Mouse (Mus musculus): ENCODE measurements around the gene Hk3. TPM values are rescaled to one million over a fixed set of nuclear protein-coding genes. Genes with fewer than 3 reads are reported as not detected.

Gene Hk3
- polyA plus RNA-seq, 1 experiment from 2014 or later = 1.0 TPM

DNA sequence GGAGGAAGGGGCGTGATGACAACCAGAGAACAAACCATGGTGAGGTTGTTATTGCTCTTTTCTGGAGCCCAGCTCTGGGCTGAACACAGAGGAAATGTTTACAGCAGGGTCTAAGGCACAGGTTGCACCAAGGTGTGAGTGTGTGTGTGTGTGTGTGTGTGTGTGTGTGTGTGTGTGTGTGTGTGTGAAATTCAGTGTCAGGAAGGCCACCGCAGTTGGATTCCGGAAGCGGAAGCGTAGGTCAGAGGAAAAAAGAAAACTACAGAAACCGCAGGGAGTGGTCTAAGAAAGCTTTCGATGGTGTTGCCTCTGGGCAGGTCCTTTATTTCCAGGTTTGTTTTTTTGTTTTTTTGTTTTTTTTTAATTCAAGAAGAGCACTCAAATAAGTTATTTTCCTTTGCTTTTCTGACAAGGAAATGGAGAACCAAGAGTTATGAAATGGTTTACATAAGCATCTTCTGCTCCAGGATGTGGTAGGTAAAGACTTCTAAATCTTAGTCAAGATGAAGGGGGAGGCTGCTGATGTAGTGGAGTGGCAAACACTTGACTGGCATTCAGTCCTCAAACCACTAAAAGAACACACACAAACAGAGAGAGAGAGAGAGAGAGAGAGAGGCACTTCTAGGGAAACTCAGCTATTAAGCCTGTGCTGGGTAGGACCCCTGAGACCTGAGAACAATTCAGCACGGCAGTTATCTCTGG is 3.1 kb downstream of the Hk3 start:
- WGBS = 81% methylated on average over 8 of the region's 8 CpGs

DNA sequence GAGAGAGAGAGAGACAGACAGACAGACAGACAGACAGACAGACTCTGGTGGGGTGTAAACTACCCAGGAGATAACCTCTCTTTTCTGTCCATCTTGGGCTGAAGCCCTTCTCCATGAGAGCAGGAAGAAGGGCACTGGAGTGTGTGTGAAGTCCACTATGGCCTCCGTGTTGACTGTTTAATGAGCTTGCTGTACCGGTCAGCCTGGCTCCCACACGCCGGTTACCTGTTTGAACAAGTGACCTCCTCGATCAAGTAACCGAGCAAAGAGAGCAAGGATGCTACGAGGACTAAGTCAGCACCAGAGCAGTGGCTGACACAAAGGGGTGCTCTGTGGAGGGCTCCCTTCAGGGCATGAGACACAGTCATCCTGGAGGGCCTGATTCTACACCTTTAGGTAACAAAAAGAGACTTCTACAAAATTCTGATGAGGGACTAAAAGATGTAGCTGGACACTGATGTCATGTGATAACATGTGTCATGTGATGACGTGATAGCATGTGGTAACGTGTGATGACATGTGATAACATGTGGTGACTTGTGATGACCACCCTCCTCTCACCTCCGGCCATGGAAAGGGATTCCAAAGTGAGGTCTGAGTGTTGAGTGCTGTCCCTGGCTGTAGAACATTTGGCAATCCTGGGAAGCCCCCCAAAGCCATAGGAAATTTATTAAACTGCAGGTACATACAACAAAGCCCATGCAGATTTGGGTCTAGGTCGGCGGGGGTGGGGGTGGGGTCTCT is 3.9 kb downstream of the Hk3 start:
- H3K27me3 ChIP-seq (replicated peaks) = peaks cover 22% of the 10 kb centered on the region; the same call in 1 of the 2 replicates
- no peak for ATAC-seq (ENCODE audit: extremely low read depth, insufficient number of reproducible peaks, low FRiP score, low TSS enrichment)

More for the DNA sequence above, 3.1 kb downstream of the Hk3 start:
- H3K4me1 ChIP-seq = no peaks in the 10 kb centered on the region; the same call in 1 of the 2 replicates
- H3K27ac ChIP-seq (replicated peaks) = no peak overlapping the region
- H3K9me3 ChIP-seq = no peaks in the 10 kb centered on the region
- peaks cover 16% of the 10 kb centered on the region; the same call in 1 of the 2 replicates for H3K27me3 ChIP-seq (replicated peaks)
- H3K4me3 ChIP-seq = no peak overlapping the region
- no peak overlapping the region for H3K9ac ChIP-seq
- no peak overlapping the region for H3K4me2 ChIP-seq
- ATAC-seq (ENCODE audit: extremely low read depth, insufficient number of reproducible peaks, low FRiP score, low TSS enrichment) = no peak
- no peaks in the 10 kb centered on the region for H3K36me3 ChIP-seq

DNA sequence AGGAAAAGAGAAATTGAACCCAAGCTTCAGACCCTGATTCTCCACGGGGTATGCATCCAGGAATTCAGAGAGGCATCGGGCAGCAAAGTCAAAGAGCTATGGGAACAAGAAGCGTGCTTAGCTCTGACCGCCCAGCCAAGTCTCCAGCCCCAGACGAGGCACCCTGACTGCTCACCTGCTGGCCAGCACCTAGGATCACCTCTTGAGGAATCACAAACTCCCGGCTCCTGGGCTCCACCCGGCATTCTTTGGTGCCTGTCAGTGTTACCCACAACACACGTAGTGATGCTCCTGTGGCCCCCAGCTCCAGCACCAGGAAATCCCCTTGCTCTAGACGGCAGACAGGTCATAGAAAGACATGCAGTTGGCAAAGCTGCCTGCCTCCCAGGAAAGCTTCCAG is 6.7 kb downstream of the Hk3 start:
- H3K4me1 ChIP-seq = peaks cover 6% of the 10 kb centered on the region; the same call in 1 of the 2 replicates
- no peak overlapping the region for H3K4me2 ChIP-seq
- no peak overlapping the region for H3K27ac ChIP-seq (replicated peaks)
- H3K36me3 ChIP-seq = no peaks in the 10 kb centered on the region
- ATAC-seq (ENCODE audit: extremely low read depth, insufficient number of reproducible peaks, low FRiP score, low TSS enrichment) = no peak
- WGBS = 64% methylated on average over 9 of the region's 9 CpGs
- no peak overlapping the region for H3K9ac ChIP-seq
- H3K9me3 ChIP-seq = no peaks in the 10 kb centered on the region
- H3K27me3 ChIP-seq (replicated peaks) = peaks cover 42% of the 10 kb centered on the region
- no peak overlapping the region for H3K4me3 ChIP-seq

More for the DNA sequence above, 3.9 kb downstream of the Hk3 start:
- H3K4me2 ChIP-seq = no peak overlapping the region
- H3K36me3 ChIP-seq = no peaks in the 10 kb centered on the region
- peaks cover under 1% of the 10 kb centered on the region; the same call in 1 of the 2 replicates for H3K4me1 ChIP-seq
- no peak overlapping the region for H3K9ac ChIP-seq
- H3K9me3 ChIP-seq = no peaks in the 10 kb centered on the region
- no peak overlapping the region for H3K27ac ChIP-seq (replicated peaks)
- H3K4me3 ChIP-seq = no peak overlapping the region
- WGBS = 72% methylated on average over 12 of the region's 12 CpGs

DNA sequence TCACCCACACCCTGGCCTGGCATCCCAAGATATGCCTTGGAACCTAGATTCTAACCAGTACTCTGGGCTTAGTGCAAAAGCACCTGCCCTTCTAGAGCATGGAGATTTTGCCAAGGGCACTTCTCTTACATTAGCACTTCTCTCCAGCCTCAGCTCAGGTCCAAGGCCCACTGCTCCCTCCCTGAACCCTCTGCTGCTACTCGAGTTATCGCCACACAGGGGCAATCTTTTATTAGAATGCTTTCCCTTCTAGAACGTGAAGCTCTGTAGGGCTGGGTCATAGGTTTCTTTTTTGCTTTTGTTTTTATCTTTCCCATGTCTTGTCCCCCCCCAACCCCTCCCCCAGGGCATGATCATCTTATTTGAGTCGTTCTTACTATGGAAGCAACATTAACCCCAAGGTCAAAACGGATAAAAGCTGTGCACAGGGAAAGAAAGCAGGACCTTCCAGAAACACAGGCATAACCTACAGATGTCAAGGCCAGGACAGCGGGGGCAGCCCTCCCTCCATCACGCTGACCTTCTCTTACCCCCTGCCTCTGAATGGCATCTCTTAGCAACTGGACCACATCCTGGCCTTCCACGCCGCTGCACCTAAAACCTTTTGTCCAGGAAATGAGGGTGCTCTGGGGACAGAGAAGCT is 7.4 kb downstream of the Hk3 start:
- no peak overlapping the region for H3K4me2 ChIP-seq
- ATAC-seq (ENCODE audit: extremely low read depth, insufficient number of reproducible peaks, low FRiP score, low TSS enrichment) = no peak
- 30% methylated on average over 9 of the region's 9 CpGs for WGBS

DNA sequence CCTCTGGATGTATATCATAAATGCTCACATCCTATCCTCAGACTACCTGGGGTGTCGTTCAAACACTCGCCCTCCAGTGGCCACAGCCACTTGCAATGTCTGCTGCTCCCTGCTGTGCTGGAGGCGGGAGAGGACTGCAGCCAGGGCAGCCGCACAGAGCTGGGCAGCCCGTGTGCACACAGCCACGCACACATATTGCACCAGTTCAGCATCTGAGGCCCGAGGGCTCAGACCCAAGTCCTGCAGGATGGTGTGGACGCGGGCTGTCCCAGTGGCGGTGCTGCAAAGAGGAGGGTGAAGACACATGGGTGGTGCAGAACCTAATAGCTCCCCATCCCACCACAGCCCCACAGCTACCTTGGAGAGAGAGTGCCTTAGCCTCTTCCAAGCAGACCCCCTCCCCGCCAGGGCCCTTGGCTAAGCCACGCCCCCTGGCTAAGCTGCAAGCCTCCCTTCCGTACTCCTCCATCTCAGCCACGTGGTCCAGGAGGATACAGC is 9.2 kb downstream of the Hk3 start:
- no peak overlapping the region for H3K4me2 ChIP-seq
- ATAC-seq (ENCODE audit: extremely low read depth, insufficient number of reproducible peaks, low FRiP score, low TSS enrichment) = 0 out of 2 replicates have a peak, but pooled peaks have one; percentile 4
- WGBS = 4% methylated on average over 14 of the region's 14 CpGs
- H3K36me3 ChIP-seq = no peaks in the 10 kb centered on the region
- no peak overlapping the region for H3K9ac ChIP-seq
- H3K27ac ChIP-seq (replicated peaks) = no peak overlapping the region
- H3K4me3 ChIP-seq = no peak overlapping the region
- H3K4me1 ChIP-seq = peaks cover 6% of the 10 kb centered on the region; the same call in 1 of the 2 replicates
- peaks cover 65% of the 10 kb centered on the region for H3K27me3 ChIP-seq (replicated peaks)
- H3K9me3 ChIP-seq = no peaks in the 10 kb centered on the region

More for the DNA sequence above, 7.4 kb downstream of the Hk3 start:
- no peak overlapping the region for H3K9ac ChIP-seq
- peaks cover 6% of the 10 kb centered on the region; the same call in 1 of the 2 replicates for H3K4me1 ChIP-seq
- no peaks in the 10 kb centered on the region for H3K9me3 ChIP-seq
- H3K27ac ChIP-seq (replicated peaks) = no peak overlapping the region
- no peaks in the 10 kb centered on the region for H3K36me3 ChIP-seq
- peaks cover 47% of the 10 kb centered on the region for H3K27me3 ChIP-seq (replicated peaks)
- H3K4me3 ChIP-seq = no peak overlapping the region

DNA sequence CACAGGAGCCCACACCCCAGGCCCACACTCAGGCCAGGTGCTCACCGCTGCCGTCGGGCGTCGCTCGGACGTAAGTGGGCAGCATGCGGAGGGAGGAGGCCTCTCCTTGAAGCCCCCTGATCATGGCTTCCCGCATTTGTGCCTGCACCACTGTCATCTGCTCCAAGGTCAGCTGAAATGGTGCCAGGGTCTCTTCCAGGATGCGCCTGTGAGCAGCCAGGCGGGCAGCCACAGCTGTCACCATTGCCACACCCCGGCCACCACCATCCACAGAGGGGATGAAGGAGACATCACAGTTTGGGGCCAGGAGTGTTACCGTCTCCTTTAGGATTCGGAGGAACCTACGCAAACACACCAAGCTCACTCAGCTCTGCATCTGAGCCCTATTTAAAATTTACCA is 10.1 kb downstream of the Hk3 start:
- Histone ChIP-seq H3K4me2 (no peak overlapping the region), H3K27ac (replicated peaks) (no peak overlapping the region), H3K9me3 (no peaks in the 10 kb centered on the region), H3K9ac (no peak overlapping the region), H3K4me3 (no peak overlapping the region), H3K36me3 (no peaks in the 10 kb centered on the region), H3K4me1 (peaks cover 6% of the 10 kb centered on the region; the same call in 1 of the 2 replicates), H3K27me3 (replicated peaks) (peaks cover 74% of the 10 kb centered on the region)
- 77% methylated on average over 15 of the region's 15 CpGs for WGBS
- ATAC-seq (ENCODE audit: extremely low read depth, insufficient number of reproducible peaks, low FRiP score, low TSS enrichment) = no peak

DNA sequence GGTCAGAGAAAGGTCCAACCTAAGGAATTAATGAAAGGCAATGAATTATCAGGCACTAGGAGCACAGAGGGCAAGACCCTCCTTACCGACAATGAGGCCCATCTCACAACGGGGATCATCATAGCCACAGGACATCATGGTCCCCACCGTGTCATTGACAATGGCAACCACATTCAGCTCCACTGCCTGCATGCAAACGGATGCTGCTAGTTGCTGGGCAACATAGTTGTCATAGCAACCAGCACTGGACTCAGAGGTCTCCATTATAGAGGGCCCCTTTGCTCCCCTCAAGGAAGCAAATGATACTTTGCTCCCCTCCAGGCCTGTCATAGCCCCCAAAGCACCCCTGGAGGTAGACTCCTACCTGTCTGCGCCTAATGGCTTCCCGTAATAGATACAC is 12.6 kb downstream of the Hk3 start:
- Histone ChIP-seq H3K27ac (replicated peaks) (no peak overlapping the region), H3K4me3 (no peak overlapping the region), H3K36me3 (no peaks in the 10 kb centered on the region), H3K4me1 (peaks cover 6% of the 10 kb centered on the region; the same call in 1 of the 2 replicates), H3K27me3 (replicated peaks) (peaks cover 82% of the 10 kb centered on the region), H3K4me2 (no peak overlapping the region), H3K9me3 (no peaks in the 10 kb centered on the region), H3K9ac (no peak overlapping the region)
- WGBS = 75% methylated on average over 6 of the region's 6 CpGs
- no peak for ATAC-seq (ENCODE audit: extremely low read depth, insufficient number of reproducible peaks, low FRiP score, low TSS enrichment)

DNA sequence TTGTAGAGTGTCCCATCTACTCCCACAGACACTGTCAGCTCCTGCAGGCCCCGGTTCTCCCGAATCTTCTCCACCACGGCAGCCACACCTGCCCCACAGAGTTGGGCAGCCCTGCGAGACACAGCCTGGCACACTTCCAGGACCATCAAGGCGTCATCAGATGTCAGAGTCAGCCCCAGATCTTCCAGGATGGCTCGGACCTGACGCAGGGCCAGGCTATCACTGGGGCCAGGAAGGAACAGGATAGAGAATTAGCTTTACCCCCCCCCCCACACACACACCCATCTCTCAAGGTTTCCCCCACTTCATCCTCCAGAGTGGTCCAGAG is 14.8 kb downstream of the Hk3 start:
- Histone ChIP-seq H3K9ac (no peak overlapping the region), H3K4me1 (no peaks in the 10 kb centered on the region), H3K4me3 (no peak overlapping the region), H3K9me3 (no peaks in the 10 kb centered on the region), H3K36me3 (no peaks in the 10 kb centered on the region), H3K27me3 (replicated peaks) (peaks cover 84% of the 10 kb centered on the region), H3K4me2 (no peak overlapping the region), H3K27ac (replicated peaks) (no peak overlapping the region)
- WGBS = 58% methylated on average over 7 of the region's 7 CpGs
- no peak for ATAC-seq (ENCODE audit: extremely low read depth, insufficient number of reproducible peaks, low FRiP score, low TSS enrichment)

DNA sequence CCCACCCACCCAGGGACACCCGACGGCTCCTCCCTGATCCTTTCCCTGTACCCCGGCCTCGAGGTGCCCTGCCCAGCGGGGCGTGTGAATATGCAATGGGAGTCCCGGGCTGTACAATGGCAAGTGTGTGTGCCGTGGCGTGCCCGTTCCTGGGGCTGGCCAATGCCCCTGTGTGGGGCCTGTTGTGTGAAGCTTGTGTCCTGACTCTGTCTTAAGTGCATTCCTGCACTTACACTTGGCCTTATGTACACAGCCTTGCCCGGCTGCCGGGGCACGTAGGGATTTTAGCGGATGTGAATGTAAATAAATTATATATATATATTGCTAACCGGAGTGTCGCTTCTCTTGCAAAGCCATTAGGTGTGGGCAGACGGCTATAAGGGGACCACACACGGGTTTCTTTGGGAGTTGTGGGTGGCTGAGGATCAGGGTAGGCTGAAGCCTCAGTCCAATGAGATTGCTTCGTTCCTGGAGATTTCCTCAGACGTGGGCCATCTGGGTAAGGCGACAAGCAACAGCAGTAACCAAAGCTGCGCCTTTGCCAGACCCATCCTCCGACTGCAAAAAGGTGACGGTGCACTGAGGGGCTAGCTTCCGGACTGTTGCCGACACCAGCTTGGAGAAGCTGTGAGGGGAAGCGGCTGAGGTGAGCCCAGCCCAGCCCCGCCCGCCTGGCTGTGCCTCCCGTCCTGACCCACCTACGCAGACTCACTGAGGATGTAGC is 15.3 kb downstream of the Hk3 start:
- no peaks in the 10 kb centered on the region for H3K36me3 ChIP-seq
- no peak for ATAC-seq (ENCODE audit: extremely low read depth, insufficient number of reproducible peaks, low FRiP score, low TSS enrichment)
- no peaks in the 10 kb centered on the region for H3K4me1 ChIP-seq
- H3K9ac ChIP-seq = no peak overlapping the region
- H3K27me3 ChIP-seq (replicated peaks) = peaks cover 86% of the 10 kb centered on the region
- 67% methylated on average over 31 of the region's 31 CpGs for WGBS
- no peaks in the 10 kb centered on the region for H3K9me3 ChIP-seq
- H3K27ac ChIP-seq (replicated peaks) = no peak overlapping the region
- no peak overlapping the region for H3K4me3 ChIP-seq
- no peak overlapping the region for H3K4me2 ChIP-seq

DNA sequence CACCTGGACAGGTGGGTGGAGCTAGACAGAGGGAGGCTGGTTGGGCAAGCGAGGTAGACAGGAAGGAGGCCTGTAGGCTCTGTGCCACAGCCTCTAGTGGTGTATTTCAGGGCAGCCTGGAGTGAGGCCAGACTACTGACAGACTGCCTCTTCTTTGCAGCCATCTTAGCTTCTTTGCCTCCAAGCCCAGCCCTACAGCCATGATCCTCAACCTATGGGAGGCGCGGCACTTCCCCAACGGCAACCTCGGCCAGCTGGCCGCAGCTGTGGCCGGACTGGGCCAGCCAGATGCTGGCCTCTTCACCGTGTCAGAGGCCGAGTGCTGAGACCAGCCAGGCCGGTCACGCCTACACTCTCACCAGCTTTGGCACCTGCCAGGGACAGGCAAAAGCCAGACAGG is 16.5 kb downstream of the Hk3 start:
- ATAC-seq (ENCODE audit: extremely low read depth, insufficient number of reproducible peaks, low FRiP score, low TSS enrichment) = no peak

DNA sequence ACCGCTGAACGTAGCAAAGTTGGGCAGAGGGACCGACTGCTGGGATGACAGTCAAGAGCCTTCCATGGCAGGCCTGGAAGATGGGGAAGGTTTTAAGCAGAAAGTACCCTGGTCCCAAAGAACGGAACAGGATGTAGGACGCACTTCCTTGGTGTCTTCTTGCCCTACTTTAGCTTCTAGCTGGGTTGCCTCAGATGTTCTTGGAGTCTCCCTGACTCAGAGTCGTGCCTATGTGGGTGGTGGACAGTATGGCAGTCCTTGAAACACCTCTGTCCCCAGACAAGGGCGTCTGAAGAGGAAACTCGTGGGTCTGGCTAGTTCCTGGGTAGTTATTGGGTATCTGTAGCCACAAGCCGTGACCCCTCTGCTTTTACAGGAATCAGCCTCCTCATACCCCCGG is 19.1 kb downstream of the Hk3 start:
- H3K36me3 ChIP-seq = no peaks in the 10 kb centered on the region
- 56% methylated on average over 10 of the region's 10 CpGs for WGBS
- H3K4me1 ChIP-seq = no peaks in the 10 kb centered on the region
- H3K27ac ChIP-seq (replicated peaks) = no peak overlapping the region
- H3K9ac ChIP-seq = no peak overlapping the region
- H3K4me2 ChIP-seq = no peak overlapping the region
- ATAC-seq (ENCODE audit: extremely low read depth, insufficient number of reproducible peaks, low FRiP score, low TSS enrichment) = no peak
- H3K4me3 ChIP-seq = no peak overlapping the region
- H3K9me3 ChIP-seq = no peaks in the 10 kb centered on the region
- H3K27me3 ChIP-seq (replicated peaks) = peaks cover 75% of the 10 kb centered on the region

More for the DNA sequence above, 16.5 kb downstream of the Hk3 start:
- WGBS = 64% methylated on average over 11 of the region's 11 CpGs
- Histone ChIP-seq H3K27ac (replicated peaks) (no peak overlapping the region), H3K9ac (no peak overlapping the region), H3K36me3 (no peaks in the 10 kb centered on the region), H3K4me2 (no peak overlapping the region), H3K4me1 (no peaks in the 10 kb centered on the region), H3K4me3 (no peak overlapping the region), H3K27me3 (replicated peaks) (peaks cover 86% of the 10 kb centered on the region), H3K9me3 (no peaks in the 10 kb centered on the region)
